Mouse (Mus musculus) kidney, adult 2 months (tissue): ENCODE data around the gene Acot1.
"Not testable (repeated sequence)": the region's sequence is repeated elsewhere in the genome, so short reads cannot be mapped to it uniquely, and the experiment has no call there.

ENCODE experiments used
- CTCF ChIP-seq: fragments of 200-500 bp; conservative IDR thresholded peaks from 2 replicates; pipeline ENCODE4 v1.5.1; 2011; ENCODE audit warnings: low read depth, mild to moderate bottlenecking, control low read depth, low read length, moderate library complexity, mixed read lengths; ENCODE audit not compliant: insufficient read depth, insufficient read length
- POLR2A ChIP-seq: fragments of 200-500 bp; IDR thresholded peaks from one replicate; pipeline ENCODE4 v1.6.1; 2011; ENCODE audit warnings: low read depth, low read length, control low read depth

DNA sequence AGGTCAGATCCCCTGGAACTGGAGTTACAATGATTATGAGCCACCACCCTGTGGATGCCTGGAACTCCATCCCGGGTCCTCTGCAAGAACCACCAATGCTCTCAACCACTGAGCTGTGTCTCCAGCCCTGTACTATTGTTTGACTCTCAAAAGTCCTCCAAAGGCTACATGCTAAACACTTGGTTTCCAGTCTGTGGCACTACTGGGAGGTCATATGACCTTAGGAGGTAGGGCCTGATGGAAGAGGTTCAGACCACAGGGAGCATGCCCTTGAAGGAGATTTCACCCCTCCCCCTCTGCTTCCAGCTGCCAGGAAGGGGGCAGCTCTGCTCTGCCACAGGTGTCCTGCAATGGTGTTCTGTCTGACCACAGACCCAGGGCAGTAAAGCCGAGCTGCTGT is 24.0 kb downstream of the Acot1 start:
- TF ChIP-seq CTCF, POLR2A: not testable (repeated sequence)
